Mouse (Mus musculus) brown adipose tissue, adult 24 weeks (tissue): Measurements from ENCODE around the gene Cd63. TPM values are rescaled to one million over a fixed set of nuclear protein-coding genes. Genes with fewer than 3 reads are reported as not detected.

ENCODE experiments used
- H3K27ac ChIP-seq: fragments of 200-500 bp; replicated peaks from 2 replicates; pipeline ENCODE4 v1.5.1; 2012; ENCODE audit warnings: low read depth, mild to moderate bottlenecking, low read length
- H3K4me1 ChIP-seq: fragments of 200-500 bp; 2 replicates; pipeline ENCODE4 v1.6.1; 2012; ENCODE audit warnings: low read length, mixed read lengths; ENCODE audit not compliant: control insufficient read depth, insufficient read depth, insufficient read length
- H3K4me3 ChIP-seq: fragments of 200-500 bp; 2 replicates; pipeline ENCODE4 v1.5.1; 2012; ENCODE audit warnings: low read depth, mild to moderate bottlenecking, low read length, moderate library complexity; ENCODE audit not compliant: insufficient read depth
- polyA plus RNA-seq: library from polyadenylated mRNA; stranded (reverse); fragments of >200 nt; gene quantifications from 2 replicates; pipeline ENCODE4 v1.2.4, GENCODE M21; 2012; ENCODE audit not compliant: missing spikeins, insufficient read depth, insufficient read length

Gene Cd63
- polyA plus RNA-seq: 59.5 and 73.6 TPM in 2 replicates

DNA sequence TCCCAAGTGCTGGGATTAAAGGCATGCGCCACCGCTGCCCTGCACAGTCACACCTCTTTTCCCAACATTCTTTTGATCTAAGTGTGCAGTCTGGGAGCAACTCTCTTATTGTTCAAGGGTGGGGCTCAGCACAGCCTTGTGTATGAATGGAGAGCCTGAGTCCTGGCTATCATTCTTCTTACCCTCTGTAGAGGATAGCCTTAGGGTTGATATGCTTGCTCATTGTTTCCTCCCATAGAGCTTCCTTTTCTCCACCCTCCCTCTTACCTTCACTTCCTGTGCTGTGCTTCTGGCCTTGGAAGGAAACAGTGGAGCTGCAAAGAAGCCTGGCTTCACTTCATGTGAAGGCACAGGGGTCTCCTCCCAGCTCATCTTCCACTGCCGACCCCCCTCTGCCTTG lies at the start of gene Cd63:
Gene Cd63, plus strand, starts transcription at position 292 of the 400 bp plus-strand sequence.
- Histone ChIP-seq H3K4me3 (no peak within 1 kb of the TSS), H3K4me1 (no peaks in the 10 kb centered on the region), H3K27ac (no peak within 1 kb of the TSS)

DNA sequence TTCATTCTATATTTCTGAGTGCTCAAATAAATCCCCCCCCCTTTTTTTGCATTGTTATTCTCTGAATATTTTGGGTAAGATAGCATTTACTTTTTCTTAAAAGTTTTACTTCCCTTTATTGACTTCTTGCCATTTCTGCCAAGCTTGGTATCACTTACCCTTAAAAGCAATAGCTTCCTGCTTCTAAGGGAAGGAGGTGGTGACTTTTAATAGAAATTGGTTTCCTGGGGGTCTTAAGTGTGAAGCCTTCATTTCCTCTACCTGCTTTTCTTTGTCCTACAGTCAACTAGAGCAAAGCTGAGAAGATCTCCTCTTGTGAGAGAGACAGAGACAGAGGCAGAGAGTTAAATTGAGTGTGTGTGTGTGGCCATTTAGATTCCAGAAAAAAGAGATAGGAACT lies 39.6 kb upstream of the Cd63 start:
- H3K4me3 ChIP-seq: no peak overlapping the region
- no peak overlapping the region for H3K27ac ChIP-seq
- H3K4me1 ChIP-seq: no peaks in the 10 kb centered on the region

DNA sequence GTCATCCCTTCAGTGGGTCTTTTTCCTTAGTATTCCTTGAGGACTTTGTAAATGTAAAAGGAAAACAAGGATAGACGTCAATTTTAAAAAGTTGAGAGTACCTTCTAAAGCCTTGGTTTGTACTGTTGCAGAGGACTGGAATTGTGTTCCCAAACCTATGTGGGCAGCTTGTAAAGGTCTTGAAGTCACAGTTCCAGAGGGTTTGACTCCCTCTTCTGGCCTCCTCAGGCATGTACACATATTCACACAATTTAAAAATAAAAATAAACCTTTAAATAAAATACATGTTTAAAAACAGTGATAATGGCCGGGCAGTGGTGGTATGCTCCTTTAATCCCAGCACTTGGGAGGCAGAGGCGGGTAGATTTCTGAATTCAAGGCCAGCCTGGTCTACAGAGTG lies 34.7 kb upstream of the Cd63 start:
- Histone ChIP-seq H3K4me1 (no peaks in the 10 kb centered on the region), H3K27ac (no peak overlapping the region), H3K4me3 (no peak overlapping the region)

DNA sequence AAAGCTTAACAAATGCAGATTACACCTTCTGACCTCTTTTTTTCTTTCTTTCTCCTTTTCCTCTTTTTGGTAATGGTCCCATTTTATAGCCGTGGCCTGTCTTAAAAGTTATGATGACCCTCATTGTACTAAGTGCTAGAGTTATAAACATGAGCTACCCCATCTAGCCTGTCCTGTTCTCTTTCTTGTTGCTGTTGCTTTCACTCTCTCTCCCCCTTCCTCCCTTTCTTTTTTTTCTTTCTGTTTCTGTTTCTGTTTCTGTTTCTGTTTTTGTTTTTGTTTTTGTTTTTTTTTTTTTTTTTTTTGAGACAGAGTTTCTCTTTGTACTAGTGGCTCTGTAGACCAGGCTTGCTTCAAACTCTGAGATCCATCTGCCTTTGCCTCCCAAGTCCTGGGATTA lies 34.3 kb upstream of the Cd63 start:
- Histone ChIP-seq H3K27ac (no peak overlapping the region), H3K4me1 (no peaks in the 10 kb centered on the region), H3K4me3 (no peak overlapping the region)

DNA sequence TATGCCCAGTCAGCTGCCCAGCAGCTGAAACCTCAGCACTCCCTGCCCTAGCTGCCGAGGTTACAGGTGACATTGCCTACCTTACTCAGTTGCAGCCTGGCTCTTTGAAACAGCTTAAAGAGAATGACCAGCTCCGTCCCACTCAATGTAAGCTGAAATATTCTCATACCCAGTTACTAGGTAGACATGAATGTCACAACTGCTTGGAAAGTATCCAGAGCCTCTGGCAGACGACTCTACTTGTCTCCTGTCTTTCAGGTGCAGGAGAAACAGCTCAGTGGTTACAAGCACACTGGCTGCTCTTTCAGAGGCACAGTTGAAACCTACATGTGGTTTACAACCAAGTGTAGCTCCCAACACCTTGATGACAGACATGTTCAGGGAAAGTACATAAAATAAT lies 30.4 kb upstream of the Cd63 start:
- H3K27ac ChIP-seq: no peak overlapping the region
- H3K4me1 ChIP-seq: no peaks in the 10 kb centered on the region
- no peak overlapping the region for H3K4me3 ChIP-seq

DNA sequence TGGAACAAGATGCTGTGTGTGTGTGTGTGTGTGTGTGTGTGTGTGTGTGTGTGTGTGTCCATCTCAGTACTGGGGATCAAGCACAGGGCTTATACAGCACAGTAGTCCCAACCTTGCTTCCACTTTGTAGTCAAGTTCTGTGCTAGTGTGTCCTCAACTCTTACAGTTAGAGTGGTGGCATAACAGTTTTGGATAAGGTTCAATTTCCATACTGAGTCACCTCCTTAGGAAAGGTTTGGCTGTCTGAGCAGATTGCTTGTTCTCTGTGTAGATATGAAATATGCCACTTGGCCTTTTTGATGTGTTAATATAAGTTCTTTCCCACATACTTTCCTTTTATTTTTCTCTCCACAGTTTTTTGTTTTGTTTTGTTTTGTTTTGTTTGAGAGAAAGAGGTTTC lies 22.5 kb upstream of the Cd63 start:
- no peaks in the 10 kb centered on the region; the same call in 1 of the 2 replicates for H3K4me1 ChIP-seq
- no peak overlapping the region for H3K27ac ChIP-seq
- H3K4me3 ChIP-seq: no peak overlapping the region

DNA sequence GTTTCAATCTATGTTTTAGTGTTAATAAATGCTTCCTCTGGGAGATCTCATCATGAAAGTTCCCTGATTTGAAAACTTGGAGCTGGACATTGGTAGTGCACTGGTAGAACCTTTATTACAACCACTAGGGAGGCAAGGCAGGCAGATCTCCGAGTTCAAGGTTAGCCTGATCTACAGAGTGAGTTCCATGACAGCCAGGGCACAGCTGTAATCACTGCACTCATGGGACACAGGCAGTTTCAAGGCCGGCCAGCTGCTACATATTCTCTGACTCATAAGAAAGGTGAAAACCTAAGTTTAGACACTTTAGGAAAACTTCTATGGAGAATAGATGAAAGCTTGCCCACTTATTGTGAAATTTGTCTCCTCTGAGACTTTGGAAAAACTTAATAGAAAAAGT lies 22.0 kb upstream of the Cd63 start:
- no peak overlapping the region for H3K27ac ChIP-seq
- H3K4me1 ChIP-seq: no peaks in the 10 kb centered on the region; the same call in 1 of the 2 replicates
- no peak overlapping the region for H3K4me3 ChIP-seq

DNA sequence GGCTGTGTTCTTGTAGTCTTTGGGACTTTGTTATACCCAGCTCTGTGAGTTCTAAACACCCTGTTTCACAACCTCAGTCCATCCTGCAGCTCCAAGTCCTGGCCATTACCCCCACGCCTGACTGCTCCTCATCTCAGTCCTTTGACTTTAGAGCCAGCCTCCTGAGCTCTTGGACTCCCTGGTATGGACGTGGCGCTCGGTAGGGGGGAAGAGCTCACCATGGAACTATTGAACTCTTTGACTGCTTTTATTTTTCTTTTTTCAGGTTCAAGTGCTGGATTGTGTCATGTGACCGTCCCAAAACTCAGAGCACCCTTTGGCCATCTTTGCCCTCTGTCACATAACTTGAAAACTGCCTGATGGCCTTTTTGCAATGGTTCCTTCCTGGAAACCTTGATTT lies 18.7 kb upstream of the Cd63 start:
- H3K27ac ChIP-seq: no peak overlapping the region

DNA sequence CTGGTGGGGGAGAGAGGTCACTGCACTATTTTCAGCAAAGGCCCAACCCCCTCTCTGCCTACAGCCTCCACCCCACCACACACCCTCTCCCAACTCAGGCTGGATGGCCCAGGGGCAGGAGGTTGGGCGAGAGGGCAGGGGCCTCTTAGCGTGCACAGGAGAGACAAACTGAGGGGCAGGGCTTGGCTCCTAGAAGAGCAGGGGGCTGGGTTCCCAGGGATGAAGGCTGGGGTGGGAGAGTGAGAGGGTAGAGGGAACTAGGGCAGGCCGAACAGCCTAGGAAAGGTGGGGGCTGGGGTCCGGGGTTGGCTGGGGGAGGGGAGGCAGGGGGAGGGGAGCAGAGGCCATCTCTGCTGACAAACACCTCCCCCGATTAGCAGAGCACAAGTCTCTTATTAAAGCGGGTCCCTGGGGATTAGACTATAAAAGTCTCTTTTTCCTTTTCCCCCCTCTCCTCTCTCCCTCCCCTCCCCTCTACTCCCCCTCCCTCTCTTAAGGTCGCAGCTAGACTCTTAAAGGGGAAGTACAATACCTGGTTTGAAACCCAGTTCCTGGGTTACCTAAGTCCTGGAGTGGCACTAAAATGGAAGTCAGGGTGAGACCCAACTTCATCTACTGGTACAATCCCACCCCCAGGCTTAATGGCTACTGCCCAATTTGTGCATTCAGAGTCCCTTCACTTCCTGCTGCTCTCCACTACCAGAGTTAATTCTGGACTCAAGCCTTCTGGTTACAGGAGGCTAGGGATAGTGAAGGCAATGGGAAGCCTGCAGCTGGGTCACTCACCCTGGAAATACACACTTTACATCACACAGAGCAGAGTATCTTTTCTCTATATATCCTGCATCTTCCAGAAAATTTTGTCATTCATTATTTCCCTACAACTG lies 11.6 kb upstream of the Cd63 start:
- Histone ChIP-seq H3K27ac (no peak overlapping the region), H3K4me3 (no peak overlapping the region), H3K4me1 (no peaks in the 10 kb centered on the region)

More for the DNA sequence above, 18.7 kb upstream of the Cd63 start:
- Histone ChIP-seq H3K4me3 (no peak overlapping the region), H3K4me1 (no peaks in the 10 kb centered on the region; the same call in 1 of the 2 replicates)

DNA sequence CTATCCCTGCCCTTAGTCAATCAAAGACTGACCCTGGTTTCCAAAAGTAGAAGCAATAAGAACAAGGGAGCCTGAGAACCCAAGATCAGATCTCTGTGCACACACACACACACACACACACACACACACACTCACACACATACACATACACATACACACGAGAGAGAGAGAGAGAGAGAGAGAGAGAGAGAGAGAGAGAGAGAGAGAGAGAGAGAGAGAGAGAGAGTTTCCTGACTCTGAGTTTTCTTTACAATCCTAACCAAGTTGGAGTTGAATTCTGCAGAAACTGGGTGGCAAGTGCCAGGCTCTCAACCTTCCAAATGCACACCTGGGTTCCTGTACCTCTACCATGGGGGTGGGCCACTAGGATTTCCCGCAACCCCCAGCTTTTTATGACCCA lies 10.9 kb upstream of the Cd63 start:
- H3K27ac ChIP-seq: no peak overlapping the region
- H3K4me1 ChIP-seq: no peaks in the 10 kb centered on the region
- H3K4me3 ChIP-seq: no peak overlapping the region

DNA sequence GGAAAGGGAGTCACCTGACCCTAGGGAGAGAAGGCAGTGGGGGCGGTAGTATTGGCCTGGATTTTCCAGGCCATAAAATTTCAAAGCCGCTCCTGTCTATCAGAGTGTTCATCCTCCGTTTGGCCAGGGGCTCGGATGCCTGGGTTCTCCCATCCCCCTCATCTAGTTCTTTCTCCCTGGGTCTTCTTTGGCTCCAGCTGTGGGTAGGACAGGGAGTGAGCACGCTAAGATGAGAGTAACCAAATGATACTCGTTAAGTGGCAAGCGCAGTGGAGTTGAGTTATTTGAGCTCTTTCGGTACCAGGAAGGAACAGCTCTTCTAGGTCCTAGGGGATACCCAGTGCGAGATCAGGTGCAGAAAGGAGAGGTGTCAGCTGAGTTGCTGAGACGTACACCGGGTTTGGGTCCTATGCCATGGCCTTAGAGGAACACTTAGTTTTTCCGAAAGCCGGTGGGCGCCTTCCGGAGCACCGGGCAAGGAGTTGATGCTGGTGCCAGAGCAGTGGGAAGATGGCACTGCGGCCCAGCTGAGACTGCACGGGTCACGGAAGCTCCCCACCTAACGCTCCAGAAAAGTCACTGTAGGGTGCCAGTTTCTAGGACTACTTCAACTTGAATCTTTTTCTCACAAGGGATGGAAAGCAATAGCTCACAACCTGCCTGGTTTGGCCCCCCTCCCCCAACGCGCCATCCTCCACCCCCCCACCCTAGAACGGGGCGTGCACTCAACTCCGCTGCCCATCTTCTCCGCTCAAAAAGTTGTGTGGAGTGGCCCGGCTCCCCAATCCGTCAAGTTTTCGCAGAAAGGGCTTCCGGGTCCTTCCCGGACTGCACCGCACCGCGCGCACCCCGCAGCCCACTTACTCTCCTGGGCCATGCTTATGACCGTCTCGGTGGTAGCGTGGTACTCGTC lies 10.2 kb upstream of the Cd63 start:
- H3K27ac ChIP-seq: no peak overlapping the region
- H3K4me1 ChIP-seq: no peaks in the 10 kb centered on the region
- H3K4me3 ChIP-seq: peak overlapping the region; percentile 63

DNA sequence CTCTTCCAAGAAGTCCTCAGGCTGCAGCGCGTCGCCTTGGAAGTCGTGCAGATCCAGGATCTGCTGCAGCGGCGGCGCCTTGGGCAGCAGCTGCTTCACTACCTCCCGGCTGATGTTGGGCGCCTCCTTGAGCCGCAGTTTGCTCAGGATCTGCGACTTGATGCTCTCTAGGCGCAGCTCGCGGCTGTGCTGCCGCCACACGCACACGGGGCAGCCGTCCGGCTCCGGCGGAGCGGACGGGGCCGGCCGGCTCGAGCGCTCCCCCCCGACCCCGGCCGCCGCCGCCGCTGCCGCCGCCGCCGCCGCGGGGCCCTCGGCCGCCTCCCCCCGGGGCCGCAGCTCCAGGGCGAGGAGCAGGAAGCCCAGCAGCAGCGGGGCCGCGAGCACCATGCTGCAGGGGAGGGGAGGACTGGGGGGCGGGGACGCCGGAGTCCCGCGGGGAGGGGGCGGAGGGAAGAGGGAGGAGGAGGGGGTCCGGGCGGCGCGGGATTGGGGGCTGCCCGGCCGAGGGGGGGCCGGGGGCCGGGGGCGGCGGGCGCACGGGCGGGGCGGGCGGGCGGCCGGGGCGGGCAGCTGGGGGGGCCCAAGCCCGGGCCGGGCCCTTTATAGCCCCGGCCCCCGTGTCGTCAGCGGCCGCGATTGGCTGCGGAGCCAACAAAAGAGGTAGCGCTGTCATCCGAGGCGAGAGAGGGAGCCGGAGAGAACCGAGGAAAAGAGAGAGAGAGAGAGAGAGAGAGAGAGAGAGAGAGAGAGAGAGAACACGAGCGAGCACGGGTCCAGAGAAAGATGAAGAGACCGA lies 9.3 kb upstream of the Cd63 start, which contains the start of gene Gdf11:
Gene Gdf11, minus strand, starts transcription at position 423 of the 799 bp plus-strand sequence.
- H3K4me1 ChIP-seq: no peaks in the 10 kb centered on the region
- H3K4me3 ChIP-seq: peak within 1 kb of the TSS; percentile 63
- no peak within 1 kb of the TSS for H3K27ac ChIP-seq

DNA sequence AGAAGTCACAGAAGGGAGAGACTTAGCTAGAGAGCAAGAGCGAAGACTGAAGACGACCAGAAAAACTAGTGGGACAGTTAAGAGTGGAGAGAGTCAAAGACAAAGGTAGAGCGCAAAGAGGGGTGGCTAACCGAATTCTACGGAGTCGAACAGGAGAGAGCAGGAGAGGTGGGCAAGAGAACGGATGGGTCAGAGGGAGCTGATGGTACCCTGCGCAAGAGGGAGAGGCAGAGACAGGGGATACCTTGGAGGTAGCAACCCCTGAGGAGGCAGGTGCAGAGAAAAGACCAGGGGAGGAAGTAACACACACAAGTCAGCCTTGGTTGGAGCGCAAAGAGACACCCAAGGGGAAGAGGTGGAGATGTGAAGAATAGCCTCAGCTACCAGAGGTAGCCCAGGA lies 8.5 kb upstream of the Cd63 start:
- Histone ChIP-seq H3K4me1 (no peaks in the 10 kb centered on the region), H3K4me3 (peak overlapping the region; percentile 48), H3K27ac (no peak overlapping the region)

DNA sequence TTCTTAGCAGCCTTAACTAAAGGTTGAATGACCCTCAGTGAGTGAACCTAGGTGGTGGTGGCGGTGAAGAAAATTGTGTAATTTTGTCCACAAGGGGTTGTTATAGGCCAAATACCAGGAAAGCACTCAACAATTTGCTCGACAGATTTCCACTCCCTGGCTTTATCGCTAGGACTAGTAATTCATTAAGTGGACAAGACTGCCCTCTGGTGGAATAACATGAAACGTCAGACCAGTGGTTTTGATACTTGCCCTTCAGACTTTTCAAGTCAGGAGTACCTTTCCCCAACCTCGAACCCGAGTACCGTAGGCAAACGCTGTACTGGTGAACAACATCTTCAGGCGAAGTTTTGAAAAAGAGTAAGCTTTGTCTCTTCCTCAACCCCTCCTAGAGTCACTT lies 5.4 kb upstream of the Cd63 start:
- Histone ChIP-seq H3K4me1 (no peaks in the 10 kb centered on the region), H3K27ac (no peak overlapping the region), H3K4me3 (no peak overlapping the region)
